Mouse (Mus musculus): Measurements from ENCODE around the gene Rps6ka5. TPM values are rescaled to one million over a fixed set of nuclear protein-coding genes. Genes with fewer than 3 reads are reported as not detected.
A peak's percentile ranks its signal among the peaks of the same experiment; 100 is the strongest.

The Rps6ka5 gene
- total and polyA plus RNA-seq, 2 experiments = 0.29 to 2.0 TPM

GRCm38 (mm10) chr12:100624854-100625447 is 101.8 kb downstream of the Rps6ka5 start:
- Histone ChIP-seq H3K36me3 (ENCODE audit: control insufficient read depth, insufficient read depth, low read length) (no peaks in the 10 kb centered on the region; the same call in 1 of the 2 replicates), H3K4me3 (ENCODE audit: insufficient read depth, low read depth, low read length) (no peak overlapping the region), H3K27ac (replicated peaks; ENCODE audit: insufficient read depth, low read depth, low read length) (no peak overlapping the region), H3K79me2 (ENCODE audit: control insufficient read depth, insufficient read depth, low read length) (no peaks in the 10 kb centered on the region), H3K27me3 (ENCODE audit: control insufficient read depth, insufficient read depth, low read length) (no peaks in the 10 kb centered on the region), H3K9ac (ENCODE audit: low read depth, low read length) (no peak overlapping the region), H3K4me1 (ENCODE audit: control insufficient read depth, insufficient read depth, low read length) (no peaks in the 10 kb centered on the region; the same call in 1 of the 2 replicates)
- WGBS = 86% methylated on average over 3 of the region's 3 CpGs
- no peak for DNase-seq (ENCODE audit: extremely low read depth, low read depth, low spot score)
- no peak for TF ChIP-seq POLR2A (IDR thresholded peaks at IDR 0.05; ENCODE audit: extremely low read depth, insufficient read depth, low read length)
- TF ChIP-seq CTCF (IDR thresholded peaks at IDR 0.05; ENCODE audit: low read depth, low read length) = no peak

- Histone ChIP-seq H3K36me3 (ENCODE audit: control insufficient read depth, insufficient read depth, low read length) (no peaks in the 10 kb centered on the region), H3K79me2 (ENCODE audit: control insufficient read depth, insufficient read depth, low read length) (no peaks in the 10 kb centered on the region), H3K27me3 (ENCODE audit: control insufficient read depth, insufficient read depth, low read length) (no peaks in the 10 kb centered on the region), H3K4me1 (ENCODE audit: control insufficient read depth, insufficient read depth, low read length) (no peaks in the 10 kb centered on the region), H3K9ac (ENCODE audit: low read depth, low read length) (no peak overlapping the region), H3K27ac (replicated peaks; ENCODE audit: insufficient read depth, low read depth, low read length) (no peak overlapping the region), H3K4me3 (ENCODE audit: insufficient read depth, low read depth, low read length) (no peak overlapping the region)
- 74% methylated on average over 2 of the region's 2 CpGs for WGBS
- DNase-seq (ENCODE audit: extremely low read depth, low read depth, low spot score) = peak; percentile 24
- TF ChIP-seq CTCF (IDR thresholded peaks at IDR 0.05; ENCODE audit: low read depth, low read length) = no peak
- TF ChIP-seq POLR2A (IDR thresholded peaks at IDR 0.05; ENCODE audit: extremely low read depth, insufficient read depth, low read length) = no peak
Observed at GRCm38 (mm10) chr12:100615251-100615650, 111.5 kb downstream of the Rps6ka5 start.

GRCm38 (mm10) chr12:100613878-100614277 is 112.9 kb downstream of the Rps6ka5 start:
- Histone ChIP-seq H3K4me3 (ENCODE audit: insufficient read depth, low read depth, low read length) (no peak overlapping the region), H3K36me3 (ENCODE audit: control insufficient read depth, insufficient read depth, low read length) (no peaks in the 10 kb centered on the region), H3K27me3 (ENCODE audit: control insufficient read depth, insufficient read depth, low read length) (no peaks in the 10 kb centered on the region), H3K79me2 (ENCODE audit: control insufficient read depth, insufficient read depth, low read length) (no peaks in the 10 kb centered on the region), H3K27ac (replicated peaks; ENCODE audit: insufficient read depth, low read depth, low read length) (no peak overlapping the region), H3K9ac (ENCODE audit: low read depth, low read length) (no peak overlapping the region), H3K4me1 (ENCODE audit: control insufficient read depth, insufficient read depth, low read length) (no peaks in the 10 kb centered on the region)
- no peak for DNase-seq (ENCODE audit: extremely low read depth, low read depth, low spot score)
- 96% methylated on average over 2 of the region's 2 CpGs for WGBS
- TF ChIP-seq CTCF (IDR thresholded peaks at IDR 0.05; ENCODE audit: low read depth, low read length) = no peak
- TF ChIP-seq POLR2A (IDR thresholded peaks at IDR 0.05; ENCODE audit: extremely low read depth, insufficient read depth, low read length) = no peak

GRCm38 (mm10) chr12:100613192-100613700 is 113.5 kb downstream of the Rps6ka5 start:
- no peak for DNase-seq (ENCODE audit: extremely low read depth, low read depth, low spot score)
- no peaks in the 10 kb centered on the region for H3K79me2 ChIP-seq (ENCODE audit: control insufficient read depth, insufficient read depth, low read length)
- 51% methylated on average over 5 of the region's 5 CpGs for WGBS
- H3K4me3 ChIP-seq (ENCODE audit: insufficient read depth, low read depth, low read length) = no peak overlapping the region
- H3K27ac ChIP-seq (replicated peaks; ENCODE audit: insufficient read depth, low read depth, low read length) = no peak overlapping the region
- H3K9ac ChIP-seq (ENCODE audit: low read depth, low read length) = no peak overlapping the region
- TF ChIP-seq POLR2A (IDR thresholded peaks at IDR 0.05; ENCODE audit: extremely low read depth, insufficient read depth, low read length) = no peak
- no peak for TF ChIP-seq CTCF (IDR thresholded peaks at IDR 0.05; ENCODE audit: low read depth, low read length)
- no peaks in the 10 kb centered on the region for H3K36me3 ChIP-seq (ENCODE audit: control insufficient read depth, insufficient read depth, low read length)
- H3K27me3 ChIP-seq (ENCODE audit: control insufficient read depth, insufficient read depth, low read length) = no peaks in the 10 kb centered on the region
- H3K4me1 ChIP-seq (ENCODE audit: control insufficient read depth, insufficient read depth, low read length) = no peaks in the 10 kb centered on the region

GRCm38 (mm10) chr12:100609766-100610165 is 117.0 kb downstream of the Rps6ka5 start:
- Histone ChIP-seq H3K4me1 (ENCODE audit: control insufficient read depth, insufficient read depth, low read length) (no peaks in the 10 kb centered on the region), H3K9ac (ENCODE audit: low read depth, low read length) (no peak overlapping the region), H3K27me3 (ENCODE audit: control insufficient read depth, insufficient read depth, low read length) (no peaks in the 10 kb centered on the region), H3K79me2 (ENCODE audit: control insufficient read depth, insufficient read depth, low read length) (no peaks in the 10 kb centered on the region), H3K4me3 (ENCODE audit: insufficient read depth, low read depth, low read length) (no peak overlapping the region), H3K27ac (replicated peaks; ENCODE audit: insufficient read depth, low read depth, low read length) (no peak overlapping the region), H3K36me3 (ENCODE audit: control insufficient read depth, insufficient read depth, low read length) (no peaks in the 10 kb centered on the region)
- 91% methylated on average over 5 of the region's 5 CpGs for WGBS
- DNase-seq (ENCODE audit: extremely low read depth, low read depth, low spot score) = no peak
- TF ChIP-seq CTCF (IDR thresholded peaks at IDR 0.05; ENCODE audit: low read depth, low read length) (no peak), POLR2A (IDR thresholded peaks at IDR 0.05; ENCODE audit: extremely low read depth, insufficient read depth, low read length) (no peak)

- H3K79me2 ChIP-seq (ENCODE audit: control insufficient read depth, insufficient read depth, low read length) = no peaks in the 10 kb centered on the region
- H3K4me3 ChIP-seq (ENCODE audit: insufficient read depth, low read depth, low read length) = no peak overlapping the region
- no peak overlapping the region for H3K27ac ChIP-seq (replicated peaks; ENCODE audit: insufficient read depth, low read depth, low read length)
- DNase-seq (ENCODE audit: extremely low read depth, low read depth, low spot score) = no peak
- H3K36me3 ChIP-seq (ENCODE audit: control insufficient read depth, insufficient read depth, low read length) = no peaks in the 10 kb centered on the region
- 86% methylated on average over 5 of the region's 5 CpGs for WGBS
- TF ChIP-seq CTCF (IDR thresholded peaks at IDR 0.05; ENCODE audit: low read depth, low read length) (no peak), POLR2A (IDR thresholded peaks at IDR 0.05; ENCODE audit: extremely low read depth, insufficient read depth, low read length) (no peak)
- no peaks in the 10 kb centered on the region for H3K4me1 ChIP-seq (ENCODE audit: control insufficient read depth, insufficient read depth, low read length)
- H3K9ac ChIP-seq (ENCODE audit: low read depth, low read length) = no peak overlapping the region
- no peaks in the 10 kb centered on the region for H3K27me3 ChIP-seq (ENCODE audit: control insufficient read depth, insufficient read depth, low read length)
Observed at GRCm38 (mm10) chr12:100609064-100609463, 117.7 kb downstream of the Rps6ka5 start.

All from liver, adult 2 months (tissue).